ENCODE assay signal across 8 mouse cellular contexts in genomic region chr6:30804389-30805052, GRCm38 (mm10).
DNase-seq lines count a peak whose midpoint lies in the region; ATAC-seq lines count a peak whose summit lies in the region.
"Not testable (repeated sequence)": the region's sequence is repeated elsewhere in the genome, so short reads cannot be mapped to it uniquely, and the experiment has no call there.

No protein-coding gene starts in this region.

- H3K4me1 ChIP-seq in liver, embryonic 15.5 days (replicated peaks), result not testable (repeated sequence)

- H3K36me3 ChIP-seq in liver, embryonic 15.5 days (replicated peaks), result not testable (repeated sequence)

- H3K9me3 ChIP-seq in liver, embryonic 15.5 days (replicated peaks), result not testable (repeated sequence)

- H3K27ac ChIP-seq in liver, embryonic 15.5 days (replicated peaks), result not testable (repeated sequence)

- WGBS in liver, embryonic 15.5 days (ENCODE audit: insufficient replicate concordance), result 55% methylated on average over 6 of the region's 6 CpGs

- H3K27me3 ChIP-seq in liver, embryonic 15.5 days, result not testable (repeated sequence)

- not testable (repeated sequence) for H3K9ac ChIP-seq in liver, embryonic 15.5 days

- not testable (repeated sequence) for H3K4me2 ChIP-seq in liver, embryonic 15.5 days

- intact Hi-C loops in heart, postnatal 25 days (cut with DNase I), result not testable (repeated sequence)

- DNase-seq in CD4-positive, CD25-positive, alpha-beta regulatory T cell, adult 2 months (ENCODE audit: low read depth, low spot score), result peak; percentile 71
- DNase-seq in cerebellum, adult 18-20 months, result peak; percentile 28 to 29
- DNase-seq in forelimb bud, embryonic 11.5 days (ENCODE audit: low read depth, low spot score), result peak; percentile 32
- DNase-seq in heart, postnatal 25 days (ENCODE audit: low spot score), result peak; percentile 39
- peak; percentile 28 to 34 for DNase-seq in kidney, postnatal 4 days
- DNase-seq in naive thymus-derived CD4-positive, alpha-beta T cell, adult 2 months (ENCODE audit: low read depth), result peak; percentile 50
- DNase-seq in spleen, postnatal 4 days (ENCODE audit: low spot score in 2 of 2), result peak; percentile 41 to 84

- H3K4me3 ChIP-seq in liver, embryonic 15.5 days (replicated peaks), result not testable (repeated sequence)

- peak; percentile 52 for ATAC-seq in liver, embryonic 15.5 days (ENCODE audit: insufficient read depth)
